Mouse (Mus musculus): ENCODE results near the gene Tcf7l2.

Tcf7l2 gene

DNA sequence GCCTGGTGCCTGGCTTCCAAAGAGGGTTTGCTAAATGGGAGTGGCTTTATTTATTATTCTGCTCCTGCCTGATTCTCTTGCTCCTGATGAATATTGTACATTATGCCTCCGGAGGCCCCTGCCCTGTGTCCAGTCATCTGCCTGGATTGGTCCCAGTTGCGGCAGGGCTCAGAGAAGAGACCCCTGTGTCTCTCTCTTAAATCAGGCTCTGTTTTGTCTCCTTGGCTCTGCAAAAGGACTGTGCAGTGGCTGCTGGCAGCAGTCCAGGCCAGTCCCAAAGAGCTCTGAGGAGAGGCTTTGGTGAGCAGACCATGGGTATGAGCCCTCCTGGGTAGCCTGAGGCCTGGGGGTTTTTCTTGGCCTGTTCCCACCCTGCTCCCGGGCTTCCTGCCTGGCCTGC is 211.6 kb downstream of the Tcf7l2 start:
- no peak for DNase-seq

DNA sequence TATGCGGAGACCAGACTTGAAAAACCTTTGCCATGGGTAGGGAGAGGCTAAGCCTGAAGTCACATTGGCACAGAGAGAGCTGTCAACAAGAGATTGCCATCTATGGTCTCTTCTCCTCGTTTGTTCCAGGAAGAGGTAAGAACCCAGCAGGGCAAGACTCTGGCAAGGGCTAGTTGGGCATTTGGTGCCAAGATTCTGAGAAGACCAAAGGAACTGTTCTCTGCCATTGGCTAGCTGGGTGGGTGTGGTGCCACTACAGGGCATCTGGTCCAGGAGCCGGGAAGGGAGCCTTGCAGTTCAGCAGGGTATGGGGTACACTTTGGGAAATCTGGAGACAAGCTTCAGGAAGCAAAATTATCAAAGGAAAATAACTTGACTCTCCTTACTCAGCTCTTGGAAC is 213.5 kb downstream of the Tcf7l2 start:
- DNase-seq: no peak

DNA sequence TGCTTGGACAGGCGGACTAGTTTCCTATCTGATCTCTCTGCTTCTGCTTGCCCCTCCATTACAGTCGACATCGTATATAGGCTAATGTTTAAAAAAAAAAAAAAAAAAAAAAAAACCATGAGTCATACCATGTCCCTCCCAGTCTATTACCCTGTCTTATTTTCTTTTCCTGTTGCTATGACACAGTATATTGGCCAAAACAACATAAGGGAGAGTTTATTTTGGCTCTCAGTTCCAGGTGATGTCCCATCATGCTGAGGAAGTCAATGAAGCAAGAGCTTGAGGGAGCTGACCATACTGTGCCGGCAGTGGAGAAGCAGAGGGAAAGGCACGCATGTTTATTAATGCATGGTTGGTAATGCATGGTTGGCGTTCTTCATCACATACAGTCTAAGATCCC is 215.1 kb downstream of the Tcf7l2 start:
- DNase-seq: no peak

DNA sequence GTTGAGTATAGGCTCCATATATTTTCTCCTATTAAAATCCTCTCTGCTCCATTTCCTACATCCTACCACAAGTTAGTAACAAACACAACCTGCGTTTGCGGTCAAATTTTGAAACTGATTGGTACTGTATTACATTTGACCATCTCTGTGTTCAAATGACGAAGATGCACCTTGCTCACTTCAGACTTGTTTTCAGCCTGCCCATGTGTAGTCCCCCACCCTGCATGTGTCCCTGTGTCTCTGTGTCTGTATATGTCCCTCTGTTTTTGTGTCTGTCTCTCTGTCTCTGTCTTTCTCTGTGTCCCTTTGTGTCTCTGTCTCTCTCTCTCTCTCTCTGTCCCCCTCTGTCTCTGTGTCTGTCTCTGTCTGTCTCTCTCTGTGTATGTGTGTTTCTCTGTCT is 222.8 kb downstream of the Tcf7l2 start:
- DNase-seq: no peak

DNA sequence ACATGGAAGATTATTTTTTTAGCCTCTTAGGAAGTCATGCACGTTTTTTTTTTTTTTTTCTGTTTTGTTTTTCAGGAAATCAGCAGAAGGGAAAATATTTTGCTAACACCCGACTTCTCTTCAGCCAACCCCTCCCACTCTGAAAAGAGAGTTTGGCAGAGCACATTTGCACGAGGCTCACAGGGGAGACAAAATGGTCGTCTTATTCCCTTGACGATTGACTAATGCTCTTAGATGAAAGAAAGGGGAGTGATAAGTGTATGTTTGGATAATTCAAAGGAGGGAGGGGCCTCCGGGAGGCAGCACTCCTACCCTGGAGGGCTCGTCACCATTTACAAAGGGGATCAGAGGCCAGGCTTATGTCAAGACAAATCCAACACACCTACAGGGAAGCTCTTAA is 224.4 kb downstream of the Tcf7l2 start:
- no peak for DNase-seq

DNA sequence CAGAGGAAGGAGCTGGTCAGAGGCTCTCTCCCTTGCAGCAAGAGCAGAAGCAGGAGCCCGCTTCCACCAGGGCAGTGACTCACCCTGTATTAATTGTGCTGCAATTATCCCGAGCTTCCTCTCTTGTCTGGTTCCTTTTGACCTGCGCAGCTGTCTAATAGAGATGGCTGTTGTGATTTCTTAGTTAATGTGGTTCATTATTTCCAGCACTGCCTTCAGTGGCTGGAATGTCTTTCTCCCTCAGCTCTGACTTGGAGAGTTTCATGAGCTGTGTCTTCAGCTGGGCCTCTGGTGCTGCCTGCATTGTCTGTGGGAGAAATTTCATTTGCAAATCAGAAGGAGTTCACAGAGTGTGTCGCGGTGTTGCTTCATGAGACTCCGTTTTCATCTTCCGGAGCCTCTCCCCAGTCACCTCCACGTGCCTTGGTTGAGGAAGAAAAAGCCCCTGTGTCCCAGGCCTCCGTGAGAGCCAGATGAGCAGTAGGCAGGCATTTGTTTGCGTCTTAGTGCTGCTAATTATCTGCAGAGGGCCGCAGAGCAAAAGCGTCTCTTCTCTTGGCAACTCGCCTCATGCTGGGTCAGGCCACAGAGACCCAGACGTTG is 228.4 kb downstream of the Tcf7l2 start:
- DNase-seq: no peak

DNA sequence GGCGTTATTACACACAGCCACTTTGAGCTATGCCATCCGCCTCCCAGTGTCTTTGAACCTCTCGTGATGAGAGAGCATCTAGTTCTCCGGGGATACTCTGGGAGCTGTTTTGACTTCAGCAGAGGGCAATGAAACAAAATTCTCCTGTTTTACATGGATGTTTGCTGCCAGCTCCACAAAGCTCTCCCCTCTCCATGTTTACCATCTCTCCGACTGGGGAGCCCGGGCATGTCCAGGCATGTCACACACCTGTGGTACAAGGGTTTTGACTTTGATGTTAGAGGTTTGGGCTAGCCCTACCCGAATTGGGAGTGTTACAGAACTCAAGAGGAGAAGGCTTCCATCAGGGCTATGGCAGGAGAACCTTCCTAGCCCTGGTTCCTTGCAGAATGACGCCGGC is 234.5 kb downstream of the Tcf7l2 start:
- no peak for DNase-seq
